Mouse (Mus musculus): ENCODE measurements around the gene Elof1. TPM values are rescaled to one million over a fixed set of nuclear protein-coding genes. Genes with fewer than 3 reads are reported as not detected.
"Not testable (repeated sequence)": the region's sequence is repeated elsewhere in the genome, so short reads cannot be mapped to it uniquely, and the experiment has no call there.

Elof1 gene
- polyA plus RNA-seq, 1 experiment from 2014 or later, result 173 TPM

DNA sequence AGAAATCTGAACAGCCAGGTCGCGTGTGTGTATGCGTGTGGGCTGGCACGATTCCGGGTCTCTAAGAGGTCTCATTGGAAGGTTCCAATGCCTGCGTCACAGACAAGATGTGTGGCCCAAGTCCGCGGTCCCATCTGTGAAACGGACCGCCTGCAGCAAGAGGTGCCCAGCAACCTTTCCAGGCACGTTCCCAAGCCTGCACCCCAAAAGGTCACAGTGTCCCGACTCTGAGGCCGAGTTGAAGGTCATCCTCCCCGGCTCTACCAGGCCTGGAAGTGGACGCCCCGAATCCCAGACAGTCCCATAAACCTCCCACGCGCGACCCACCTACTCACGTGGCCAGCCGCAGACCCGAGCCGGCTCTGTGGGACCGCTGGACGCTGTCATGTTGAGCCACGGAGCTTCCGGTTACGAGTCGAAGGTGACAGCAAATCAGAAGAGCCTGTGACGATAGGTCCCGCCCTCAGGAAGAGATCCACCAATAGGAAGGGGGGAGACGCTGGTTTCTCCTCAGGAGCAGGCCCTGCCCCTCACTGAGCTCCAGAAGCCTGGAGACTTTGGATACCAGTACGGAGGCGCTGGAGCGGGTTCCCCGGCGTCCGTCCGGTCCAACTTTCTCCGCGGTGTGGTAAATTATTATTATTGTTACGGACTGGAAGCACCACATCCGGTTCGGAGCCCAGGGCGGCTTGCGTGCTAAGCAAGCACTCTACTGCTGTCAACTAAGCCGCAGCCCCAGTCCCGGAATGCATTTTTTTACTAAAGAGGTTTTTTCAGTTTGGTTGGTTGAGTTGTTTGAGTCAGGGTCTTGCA lies 31.7 kb downstream of the Elof1 start, which contains the start of gene Ecsit:
Gene Ecsit, minus strand, starts transcription at position 417 of the 813 bp plus-strand sequence.
- Histone ChIP-seq H3K4me3 (peak within 1 kb of the TSS; percentile 84), H3K36me3 (0 out of 2 replicates have a peak, but pooled peaks cover under 1% of the 10 kb centered on the region), H3K9ac (peak within 1 kb of the TSS; percentile 64), H3K9me3 (no peaks in the 10 kb centered on the region), H3K27me3 (no peaks in the 10 kb centered on the region), H3K4me2 (peak within 1 kb of the TSS; percentile 74), H3K4me1 (peaks cover 13% of the 10 kb centered on the region; the same call in 1 of the 2 replicates), H3K27ac (peak within 1 kb of the TSS; percentile 88)
- WGBS, result 0% methylated on average over 48 of the region's 48 CpGs
- peak; percentile 97 for ATAC-seq (ENCODE audit: insufficient number of reproducible peaks, low FRiP score, low TSS enrichment, low read depth)

- Histone ChIP-seq H3K9me3 (no peaks in the 10 kb centered on the region), H3K4me2 (peak overlapping the region; percentile 74), H3K4me3 (peak overlapping the region; percentile 84), H3K27me3 (no peaks in the 10 kb centered on the region), H3K36me3 (peaks cover 6% of the 10 kb centered on the region; the same call in 1 of the 2 replicates), H3K27ac (peak overlapping the region; percentile 88; the same call in 1 of the 2 replicates), H3K4me1 (peaks cover 13% of the 10 kb centered on the region; the same call in 1 of the 2 replicates), H3K9ac (peak overlapping the region; percentile 64)
- 29% methylated on average over 4 of the region's 4 CpGs for WGBS
- ATAC-seq (ENCODE audit: insufficient number of reproducible peaks, low FRiP score, low TSS enrichment, low read depth), result no peak
These were observed 32.3 kb downstream of the Elof1 start for GRCm38 (mm10) chr9:22084667-22085021.

DNA sequence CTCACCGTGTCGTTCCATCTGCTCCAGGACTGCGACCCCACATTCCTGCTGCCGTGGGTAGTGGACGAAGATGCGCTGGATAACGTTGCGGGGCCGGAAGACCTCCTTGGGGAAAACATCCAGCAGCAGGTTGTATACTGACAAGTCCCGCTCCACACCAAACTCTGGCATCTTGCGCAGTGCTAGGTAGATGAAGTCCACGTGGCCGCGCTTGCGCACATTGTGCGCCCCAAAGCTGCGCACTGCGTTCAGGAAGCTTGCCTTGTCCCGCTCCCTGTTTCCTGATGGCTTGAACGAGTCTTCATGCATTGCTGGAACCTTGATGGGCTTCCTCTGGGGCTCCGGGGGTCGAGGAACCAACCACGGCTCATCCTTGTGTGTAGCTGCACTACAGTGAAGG lies 40.7 kb downstream of the Elof1 start:
- 91% methylated on average over 23 of the region's 23 CpGs for WGBS
- Histone ChIP-seq H3K4me3 (no peak overlapping the region), H3K36me3 (peaks cover 42% of the 10 kb centered on the region), H3K27ac (no peak overlapping the region), H3K4me1 (peaks cover 5% of the 10 kb centered on the region; the same call in 1 of the 2 replicates), H3K4me2 (no peak overlapping the region), H3K27me3 (no peaks in the 10 kb centered on the region), H3K9ac (no peak overlapping the region), H3K9me3 (no peaks in the 10 kb centered on the region)
- ATAC-seq (ENCODE audit: insufficient number of reproducible peaks, low FRiP score, low TSS enrichment, low read depth), result no peak

DNA sequence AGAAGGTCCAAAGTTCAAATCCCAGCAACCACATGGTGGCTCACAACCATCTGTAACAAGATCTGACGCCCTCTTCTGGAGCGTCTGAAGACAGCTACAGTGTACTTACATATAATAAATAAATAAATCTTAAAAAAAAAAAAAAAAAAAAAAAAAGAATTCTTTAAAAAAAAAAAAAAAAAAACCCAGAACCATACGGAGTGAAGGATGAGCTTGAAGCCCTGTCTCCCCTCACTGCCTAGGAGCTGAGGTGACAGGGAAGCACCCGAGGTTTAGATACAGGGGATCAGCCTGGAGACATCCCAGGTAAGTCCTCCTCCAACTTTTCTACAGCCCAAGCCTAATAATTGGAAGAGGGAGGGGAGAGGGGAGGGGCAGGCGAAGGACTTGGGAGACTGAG lies 41.2 kb downstream of the Elof1 start:
- 69% methylated on average over 5 of the region's 5 CpGs for WGBS
- H3K9me3 ChIP-seq; H3K27me3 ChIP-seq; H3K27ac ChIP-seq; H3K4me3 ChIP-seq; H3K4me2 ChIP-seq; H3K9ac ChIP-seq; ATAC-seq (ENCODE audit: insufficient number of reproducible peaks, low FRiP score, low TSS enrichment, low read depth); H3K4me1 ChIP-seq: not testable (repeated sequence)
- H3K36me3 ChIP-seq, result peaks cover 42% of the 10 kb centered on the region

DNA sequence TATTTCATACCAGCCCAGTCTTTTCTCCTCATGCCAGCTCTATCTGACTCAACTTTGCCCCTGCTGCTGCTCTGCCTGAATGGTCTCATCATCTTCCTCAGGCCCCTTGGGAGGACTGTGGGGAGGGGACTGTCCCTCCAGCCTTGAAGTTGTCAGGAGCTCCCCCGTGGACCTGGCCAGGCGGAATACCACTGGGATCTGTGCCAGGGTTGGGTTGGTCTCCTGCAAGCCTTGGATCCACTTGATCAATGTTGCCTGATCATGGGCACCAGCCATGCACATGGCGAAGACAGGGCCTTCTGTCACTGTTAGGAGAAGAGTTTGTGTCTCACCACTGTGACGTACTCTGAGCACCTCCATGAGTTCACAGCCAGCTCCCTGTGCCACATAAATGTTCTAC lies 44.7 kb downstream of the Elof1 start:
- Histone ChIP-seq H3K4me2 (no peak overlapping the region), H3K4me3 (no peak overlapping the region), H3K36me3 (peaks cover 41% of the 10 kb centered on the region), H3K9ac (no peak overlapping the region), H3K9me3 (no peaks in the 10 kb centered on the region), H3K27me3 (no peaks in the 10 kb centered on the region), H3K4me1 (peaks cover 10% of the 10 kb centered on the region), H3K27ac (no peak overlapping the region)
- WGBS, result 90% methylated on average over 4 of the region's 4 CpGs
- ATAC-seq (ENCODE audit: insufficient number of reproducible peaks, low FRiP score, low TSS enrichment, low read depth), result no peak

DNA sequence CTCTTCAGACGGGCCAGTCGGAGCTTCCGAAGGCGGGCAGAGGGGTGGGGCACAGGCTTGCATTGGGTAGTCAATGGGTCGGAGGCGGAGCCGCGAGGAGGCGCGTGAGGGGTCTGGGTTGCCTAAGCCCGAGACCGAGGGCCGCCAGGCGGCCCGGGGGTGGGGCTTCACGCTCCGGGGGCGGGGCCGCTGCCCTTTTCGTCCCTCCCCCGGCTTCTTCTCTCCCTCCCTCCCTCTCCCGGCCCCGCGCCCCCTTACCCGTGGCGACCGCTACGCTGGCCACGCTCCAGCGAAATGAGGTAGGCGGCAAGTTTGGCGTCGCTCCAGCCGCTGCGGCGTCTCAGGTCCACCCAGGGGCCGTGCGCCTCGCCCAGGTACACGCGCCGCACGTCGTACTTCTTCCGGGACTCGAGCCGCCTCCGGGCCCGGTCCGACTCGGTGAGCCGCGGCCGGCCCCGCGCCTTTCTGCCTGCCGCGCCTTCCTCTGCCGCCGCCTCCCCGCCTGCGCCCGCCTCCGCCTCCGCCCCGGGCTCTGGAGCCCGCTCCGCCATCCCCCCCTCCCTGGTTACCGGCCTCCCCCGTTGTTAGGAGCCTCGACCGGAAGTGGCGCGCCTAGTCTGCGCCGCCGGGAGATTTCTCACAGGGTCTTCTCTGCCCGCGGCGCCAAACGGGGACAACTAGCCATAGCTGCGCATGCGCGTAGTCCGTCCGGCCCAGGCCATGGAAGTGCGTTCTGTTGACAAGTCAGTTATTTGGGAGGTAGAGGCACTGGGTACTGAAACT lies 46.0 kb downstream of the Elof1 start, which contains the start of the genes Gm49318 and Zfp653:
Gene Gm49318, minus strand, starts transcription at position 469 of the 783 bp plus-strand sequence.
Gene Zfp653, minus strand, starts transcription at position 586 of the 783 bp plus-strand sequence.
- H3K4me2 ChIP-seq, result peak within 1 kb of the TSS; percentile 56
- peak within 1 kb of the TSS; percentile 85 for H3K4me3 ChIP-seq
- peak; percentile 96 for ATAC-seq (ENCODE audit: insufficient number of reproducible peaks, low FRiP score, low TSS enrichment, low read depth)
- H3K4me1 ChIP-seq, result peaks cover 10% of the 10 kb centered on the region
- peaks cover 46% of the 10 kb centered on the region for H3K36me3 ChIP-seq
- H3K27ac ChIP-seq, result peak within 1 kb of the TSS; percentile 99
- H3K27me3 ChIP-seq, result no peaks in the 10 kb centered on the region
- under 1% methylated on average over 80 of the region's 87 CpGs for WGBS
- peak within 1 kb of the TSS; percentile 84 for H3K9ac ChIP-seq
- H3K9me3 ChIP-seq, result no peaks in the 10 kb centered on the region

DNA sequence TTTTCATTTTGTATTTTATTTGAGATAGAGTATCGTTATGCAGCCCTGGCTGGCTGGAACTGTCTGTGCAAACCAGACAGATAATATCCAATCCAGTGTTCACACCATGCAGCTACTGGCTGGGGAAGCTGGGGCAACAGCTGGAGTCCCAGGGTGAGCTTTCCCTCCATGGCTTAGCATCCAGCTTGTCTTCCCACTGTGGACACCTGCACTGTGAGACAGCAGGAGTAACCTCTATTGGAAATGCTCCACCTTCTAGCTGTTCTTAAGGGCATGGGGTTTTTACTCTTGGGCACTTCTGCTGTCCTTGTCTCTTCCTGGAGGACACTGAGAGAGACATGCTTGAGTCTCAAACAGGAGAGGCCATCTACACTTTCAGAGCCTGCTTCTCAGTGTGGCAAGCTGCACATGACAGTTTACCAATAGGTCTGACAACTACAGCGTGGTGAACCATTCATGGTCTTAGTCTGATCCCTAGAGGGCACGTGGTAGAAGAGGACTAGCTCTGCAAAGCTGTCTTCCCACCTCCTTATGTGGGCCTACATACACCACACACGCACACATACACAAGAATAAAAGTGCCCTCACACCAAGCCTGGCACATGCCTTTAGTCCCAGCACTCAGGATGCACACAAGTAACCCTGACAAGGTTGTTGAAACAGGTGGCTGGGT lies 47.0 kb downstream of the Elof1 start:
- Histone ChIP-seq H3K27ac (peak overlapping the region; percentile 64), H3K9ac (0 out of 2 replicates have a peak overlapping the region, but pooled peaks have one; percentile 84), H3K36me3 (peaks cover 52% of the 10 kb centered on the region), H3K4me1 (peaks cover 10% of the 10 kb centered on the region), H3K4me2 (peak overlapping the region; percentile 56), H3K27me3 (no peaks in the 10 kb centered on the region), H3K4me3 (peak overlapping the region; percentile 85), H3K9me3 (no peaks in the 10 kb centered on the region)
- WGBS, result 69% methylated on average over 4 of the region's 4 CpGs
- no peak for ATAC-seq (ENCODE audit: insufficient number of reproducible peaks, low FRiP score, low TSS enrichment, low read depth)

GRCm38 (mm10) chr9:22067195-22067594 lies 49.8 kb downstream of the Elof1 start:
- H3K9me3 ChIP-seq, result no peaks in the 10 kb centered on the region

GRCm38 (mm10) chr9:22066433-22066832 lies 50.5 kb downstream of the Elof1 start:
- ATAC-seq (ENCODE audit: insufficient number of reproducible peaks, low FRiP score, low TSS enrichment, low read depth), result no peak
- no peak overlapping the region for H3K4me2 ChIP-seq
- no peaks in the 10 kb centered on the region for H3K9me3 ChIP-seq
- no peaks in the 10 kb centered on the region for H3K27me3 ChIP-seq
- peaks cover 61% of the 10 kb centered on the region for H3K36me3 ChIP-seq
- no peak overlapping the region for H3K4me3 ChIP-seq
- H3K9ac ChIP-seq, result no peak overlapping the region
- WGBS, result 79% methylated on average over 3 of the region's 3 CpGs
- peaks cover 5% of the 10 kb centered on the region; the same call in 1 of the 2 replicates for H3K4me1 ChIP-seq
- H3K27ac ChIP-seq, result no peak overlapping the region

More at GRCm38 (mm10) chr9:22067195-22067594, 49.8 kb downstream of the Elof1 start:
- no peaks in the 10 kb centered on the region for H3K27me3 ChIP-seq
- H3K4me2 ChIP-seq, result no peak overlapping the region
- peaks cover 55% of the 10 kb centered on the region for H3K36me3 ChIP-seq
- H3K9ac ChIP-seq, result no peak overlapping the region
- no peak overlapping the region for H3K27ac ChIP-seq
- no peak for ATAC-seq (ENCODE audit: insufficient number of reproducible peaks, low FRiP score, low TSS enrichment, low read depth)
- no peak overlapping the region for H3K4me3 ChIP-seq
- WGBS, result 73% methylated on average over 5 of the region's 5 CpGs
- peaks cover 7% of the 10 kb centered on the region for H3K4me1 ChIP-seq

DNA sequence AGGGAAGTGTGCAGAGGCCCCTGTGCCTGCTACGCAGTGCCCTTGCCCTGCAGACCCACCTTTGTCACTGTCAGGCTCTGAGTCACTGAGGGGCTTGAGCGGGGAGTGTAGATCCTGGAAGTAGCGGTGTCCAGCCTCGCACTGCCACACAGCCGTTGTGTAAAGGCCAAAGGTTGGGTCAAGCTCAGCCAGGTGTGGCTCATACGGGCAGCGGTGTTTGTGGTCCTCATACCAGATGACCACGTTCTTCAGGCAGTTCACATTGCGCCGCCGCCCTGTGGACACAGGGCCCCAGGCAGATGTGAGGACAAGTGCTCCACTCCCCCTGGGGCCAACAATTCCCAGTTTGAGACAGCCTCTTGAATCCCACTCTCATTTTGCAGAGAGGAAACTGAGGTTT lies 51.3 kb downstream of the Elof1 start:
- Histone ChIP-seq H3K36me3 (peaks cover 67% of the 10 kb centered on the region), H3K27ac (no peak overlapping the region), H3K4me1 (peaks cover 5% of the 10 kb centered on the region; the same call in 1 of the 2 replicates), H3K4me3 (no peak overlapping the region), H3K9me3 (no peaks in the 10 kb centered on the region), H3K4me2 (no peak overlapping the region), H3K9ac (no peak overlapping the region), H3K27me3 (no peaks in the 10 kb centered on the region)
- no peak for ATAC-seq (ENCODE audit: insufficient number of reproducible peaks, low FRiP score, low TSS enrichment, low read depth)
- 94% methylated on average over 11 of the region's 11 CpGs for WGBS

- Histone ChIP-seq H3K27me3 (no peaks in the 10 kb centered on the region), H3K27ac (no peak overlapping the region), H3K4me3 (no peak overlapping the region), H3K4me2 (no peak overlapping the region), H3K4me1 (no peaks in the 10 kb centered on the region), H3K36me3 (peaks cover 73% of the 10 kb centered on the region), H3K9me3 (no peaks in the 10 kb centered on the region), H3K9ac (no peak overlapping the region)
- ATAC-seq (ENCODE audit: insufficient number of reproducible peaks, low FRiP score, low TSS enrichment, low read depth), result no peak
- WGBS, result 87% methylated on average over 3 of the region's 3 CpGs
These were observed 52.6 kb downstream of the Elof1 start for GRCm38 (mm10) chr9:22064341-22064740.

All from limb, embryonic 15.5 days (tissue).